Mouse (Mus musculus): Measurements from ENCODE around the gene B4galnt2. TPM values are rescaled to one million over a fixed set of nuclear protein-coding genes. Genes with fewer than 3 reads are reported as not detected.
A peak's percentile ranks its signal among the peaks of the same experiment; 100 is the strongest.
"Not testable (repeated sequence)": the region's sequence is repeated elsewhere in the genome, so short reads cannot be mapped to it uniquely, and the experiment has no call there.

The B4galnt2 gene
- total and polyA plus RNA-seq, 3 experiments = 0.15 to 4.5 TPM; not detected in 1

DNA sequence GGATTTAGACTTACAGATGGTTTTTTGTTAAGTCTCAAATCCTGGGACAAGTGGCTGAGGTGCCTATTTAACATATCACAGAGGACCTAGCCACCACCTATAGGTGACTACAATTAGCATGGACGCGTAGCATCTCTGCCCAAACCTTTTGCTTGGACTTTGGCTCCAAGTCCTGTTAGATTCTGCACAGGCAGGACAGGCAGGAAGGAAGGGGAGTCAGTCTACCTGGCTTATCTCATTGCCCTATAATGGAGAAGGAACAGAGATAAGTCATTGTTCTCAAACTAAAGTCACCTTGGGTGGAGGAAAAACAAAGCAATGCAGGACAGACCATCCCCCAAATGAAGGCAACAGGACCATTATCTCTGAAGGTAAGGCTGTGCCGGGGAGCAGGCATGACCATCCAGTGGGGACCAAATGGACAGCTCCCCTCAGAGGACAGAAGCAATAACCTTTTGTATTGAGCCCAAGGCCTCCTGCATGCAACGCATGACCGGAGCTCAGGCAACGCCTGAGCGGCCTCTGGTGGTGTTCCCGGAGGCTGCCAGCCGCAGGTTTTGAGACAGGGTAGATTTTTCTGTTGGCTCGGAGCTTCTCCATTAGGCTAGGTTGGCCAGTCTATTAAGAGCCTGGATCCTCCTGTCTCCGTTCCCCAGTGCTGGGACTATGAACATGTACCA, 25.3 kb upstream of the B4galnt2 start:
- no peak overlapping the region for H3K27ac ChIP-seq (ENCODE audit: control insufficient read depth, low read depth, low read length)
- H3K4me1 ChIP-seq (ENCODE audit: control insufficient read depth in 1 of 2, insufficient read depth in 2 of 2, low read length in 2 of 2) = no peaks in the 10 kb centered on the region
- no peak overlapping the region for H3K4me3 ChIP-seq (ENCODE audit: control insufficient read depth in 1 of 2, insufficient read depth in 1 of 2, low read depth in 2 of 2, low read length in 2 of 2)
- H3K27me3 ChIP-seq (ENCODE audit: control insufficient read depth in 1 of 2, insufficient read depth in 2 of 2, low read length in 2 of 2) = peaks cover 7 to 12% of the 10 kb centered on the region in 2 experiments
- no peaks in the 10 kb centered on the region for H3K9me3 ChIP-seq (replicated peaks; ENCODE audit: insufficient read depth, low read length)
- peak; percentile 21 for DNase-seq (ENCODE audit: low read depth, low spot score)
- H3K79me2 ChIP-seq (ENCODE audit: control insufficient read depth, insufficient read depth, low read length, poor library complexity) = no peaks in the 10 kb centered on the region
- TF ChIP-seq SMC3 (IDR thresholded peaks at IDR 0.05; ENCODE audit: low read depth, low read length) = peak; percentile 66
- TF ChIP-seq ZC3H11A (IDR thresholded peaks at IDR 0.05; ENCODE audit: low read depth, low read length) = peak; percentile 33; the same call in 1 of the 2 replicates
- TF ChIP-seq RAD21 (IDR thresholded peaks at IDR 0.05; ENCODE audit: low read depth, low read length) = peak; percentile 56
- TF ChIP-seq CHD2 (IDR thresholded peaks at IDR 0.05; ENCODE audit: low read length) = no peak
- peak; percentile 5 to 52 (median 40); a peak in 3 of 6 replicates for TF ChIP-seq CTCF (IDR thresholded peaks at IDR 0.05 in 2 of 3, conservative IDR thresholded peaks at IDR 0.05 in 1 of 3; ENCODE audit: control insufficient read depth in 1 of 3, insufficient read depth in 1 of 3, low read depth in 2 of 3, low read length in 3 of 3, poor library complexity in 1 of 3, severe bottlenecking in 1 of 3)
- H3K36me3 ChIP-seq (ENCODE audit: control insufficient read depth in 1 of 2, insufficient read depth in 2 of 2, low read length in 2 of 2) = no peaks in the 10 kb centered on the region
- no peak overlapping the region for H3K9ac ChIP-seq (ENCODE audit: control insufficient read depth, low read depth, low read length, poor library complexity, severe bottlenecking)

DNA sequence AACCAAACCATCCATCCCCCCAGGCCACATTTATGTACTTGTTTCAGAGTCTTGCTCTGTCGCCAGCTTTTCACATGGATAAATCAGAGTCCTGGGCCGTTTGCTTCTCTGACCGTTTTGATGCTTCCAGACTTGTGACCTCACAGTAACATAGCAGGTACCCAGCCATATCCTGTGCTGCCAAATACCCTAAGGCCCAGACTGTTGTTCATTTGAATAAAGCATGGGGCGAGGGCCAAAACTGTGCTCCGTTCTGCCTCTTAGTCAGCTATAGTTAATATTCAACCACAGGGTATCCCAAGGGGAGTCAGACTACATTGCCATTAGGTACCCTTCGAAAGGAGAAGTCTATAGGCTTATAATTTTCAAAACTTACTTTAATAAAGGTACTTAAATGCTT, 21.7 kb upstream of the B4galnt2 start:
- DNase-seq (ENCODE audit: low read depth, low spot score) = no peak
- Histone ChIP-seq H3K36me3 (ENCODE audit: control insufficient read depth in 1 of 2, insufficient read depth in 2 of 2, low read length in 2 of 2) (no peaks in the 10 kb centered on the region), H3K9ac (ENCODE audit: control insufficient read depth, low read depth, low read length, poor library complexity, severe bottlenecking) (no peak overlapping the region), H3K27me3 (ENCODE audit: control insufficient read depth in 1 of 2, insufficient read depth in 2 of 2, low read length in 2 of 2) (peaks cover 11 to 20% of the 10 kb centered on the region in 2 experiments), H3K79me2 (ENCODE audit: control insufficient read depth, insufficient read depth, low read length, poor library complexity) (no peaks in the 10 kb centered on the region), H3K4me3 (ENCODE audit: control insufficient read depth in 1 of 2, insufficient read depth in 1 of 2, low read depth in 2 of 2, low read length in 2 of 2) (no peak overlapping the region), H3K27ac (ENCODE audit: control insufficient read depth, low read depth, low read length) (no peak overlapping the region), H3K9me3 (replicated peaks; ENCODE audit: insufficient read depth, low read length) (no peaks in the 10 kb centered on the region), H3K4me1 (ENCODE audit: control insufficient read depth in 1 of 2, insufficient read depth in 2 of 2, low read length in 2 of 2) (no peaks in the 10 kb centered on the region)
- TF ChIP-seq BHLHE40 (IDR thresholded peaks at IDR 0.05; ENCODE audit: borderline replicate concordance, low read depth, low read length) = no peak
- no peak for TF ChIP-seq GABPA (IDR thresholded peaks at IDR 0.05; ENCODE audit: low read depth, low read length)
- no peak for TF ChIP-seq MAZ (IDR thresholded peaks at IDR 0.05; ENCODE audit: low read depth, low read length)

DNA sequence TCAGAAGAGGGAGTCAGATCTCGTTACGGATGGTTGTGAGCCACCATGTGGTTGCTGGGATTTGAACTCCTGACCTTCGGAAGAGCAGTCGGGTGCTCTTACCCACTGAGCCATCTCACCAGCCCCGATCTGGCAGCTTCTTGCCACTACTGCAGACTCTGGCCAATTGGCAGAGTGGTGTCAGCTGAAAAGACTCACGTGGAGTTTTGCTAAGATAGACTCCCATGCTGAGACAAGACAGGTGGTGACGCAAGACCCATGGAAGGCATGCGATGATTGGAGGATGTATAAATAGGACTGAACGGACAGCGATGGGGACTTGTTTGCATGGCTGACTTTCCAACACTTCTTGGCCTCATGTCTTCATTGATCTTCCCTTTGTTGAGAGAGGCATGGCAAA, 17.5 kb upstream of the B4galnt2 start:
- H3K36me3 ChIP-seq (ENCODE audit: control insufficient read depth in 1 of 2, insufficient read depth in 2 of 2, low read length in 2 of 2); H3K4me1 ChIP-seq (ENCODE audit: control insufficient read depth in 1 of 2, insufficient read depth in 2 of 2, low read length in 2 of 2); H3K9ac ChIP-seq (ENCODE audit: control insufficient read depth, low read depth, low read length, poor library complexity, severe bottlenecking); H3K4me3 ChIP-seq (ENCODE audit: control insufficient read depth in 1 of 2, insufficient read depth in 1 of 2, low read depth in 2 of 2, low read length in 2 of 2); H3K9me3 ChIP-seq (replicated peaks; ENCODE audit: insufficient read depth, low read length); H3K27ac ChIP-seq (ENCODE audit: control insufficient read depth, low read depth, low read length); H3K79me2 ChIP-seq (ENCODE audit: control insufficient read depth, insufficient read depth, low read length, poor library complexity); DNase-seq (ENCODE audit: low read depth, low spot score): not testable (repeated sequence)
- H3K27me3 ChIP-seq (ENCODE audit: control insufficient read depth in 1 of 2, insufficient read depth in 2 of 2, low read length in 2 of 2) = peaks cover 11 to 13% of the 10 kb centered on the region in 2 experiments

DNA sequence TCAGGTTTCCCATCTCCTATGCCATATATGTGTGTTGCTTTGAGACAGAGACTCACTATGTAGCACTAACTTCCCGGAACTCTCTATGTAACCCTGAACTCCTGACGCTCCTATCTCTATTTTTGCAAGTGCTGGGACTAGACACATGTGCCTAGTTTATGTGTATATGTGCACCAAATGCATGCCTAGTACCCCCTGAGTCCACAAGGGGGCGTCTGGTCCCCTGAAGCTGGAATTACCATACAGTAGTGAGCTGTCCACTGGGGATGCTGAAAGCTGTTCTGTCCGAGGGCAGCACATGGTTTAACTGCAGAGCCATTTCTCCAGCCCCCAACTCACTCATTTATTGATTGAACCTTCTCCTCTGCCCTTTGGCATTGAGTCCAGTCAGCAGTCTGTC, 11.7 kb upstream of the B4galnt2 start:
- TF ChIP-seq ELF1 (IDR thresholded peaks at IDR 0.05; ENCODE audit: low read depth, low read length) (no peak), UBTF (IDR thresholded peaks at IDR 0.05; ENCODE audit: borderline replicate concordance, insufficient read depth, low read depth, low read length) (no peak), CTCF (IDR thresholded peaks at IDR 0.05 in 2 of 3, conservative IDR thresholded peaks at IDR 0.05 in 1 of 3; ENCODE audit: control insufficient read depth in 1 of 3, insufficient read depth in 1 of 3, low read depth in 2 of 3, low read length in 3 of 3, poor library complexity in 1 of 3, severe bottlenecking in 1 of 3) (peak; percentile 55 to 68 (median 57)), ZKSCAN1 (IDR thresholded peaks at IDR 0.05; ENCODE audit: low read depth, low read length) (no peak), SMC3 (IDR thresholded peaks at IDR 0.05; ENCODE audit: low read depth, low read length) (peak; percentile 34; the same call in 1 of the 2 replicates), RAD21 (IDR thresholded peaks at IDR 0.05; ENCODE audit: low read depth, low read length) (peak; percentile 20), RCOR1 (IDR thresholded peaks at IDR 0.05; ENCODE audit: low read depth, low read length) (no peak), POLR2A (IDR thresholded peaks at IDR 0.05; ENCODE audit: control insufficient read depth in 1 of 2, insufficient read depth in 1 of 2, low read depth in 1 of 2, low read length in 2 of 2, poor library complexity in 1 of 2) (no peak), POLR2AphosphoS2 (IDR thresholded peaks at IDR 0.05; ENCODE audit: low read length) (no peak), MAZ (IDR thresholded peaks at IDR 0.05; ENCODE audit: low read depth, low read length) (no peak), E2F4 (IDR thresholded peaks at IDR 0.05; ENCODE audit: borderline replicate concordance, low read depth, low read length) (no peak), USF2 (IDR thresholded peaks at IDR 0.05; ENCODE audit: borderline replicate concordance in 1 of 2, insufficient read depth in 1 of 2, low read depth in 1 of 2, low read length in 2 of 2) (no peak), ETS1 (IDR thresholded peaks at IDR 0.05; ENCODE audit: low read depth, low read length) (no peak), HCFC1 (IDR thresholded peaks at IDR 0.05; ENCODE audit: low read depth, low read length) (no peak)
- H3K27me3 ChIP-seq (ENCODE audit: control insufficient read depth in 1 of 2, insufficient read depth in 2 of 2, low read length in 2 of 2) = no peaks in the 10 kb centered on the region; a peak in 3 of 4 replicates
- DNase-seq (ENCODE audit: low read depth, low spot score) = peak; percentile 53

More for the DNA sequence above, 11.7 kb upstream of the B4galnt2 start:
- Histone ChIP-seq H3K4me1 (ENCODE audit: control insufficient read depth in 1 of 2, insufficient read depth in 2 of 2, low read length in 2 of 2) (no peaks in the 10 kb centered on the region), H3K4me3 (ENCODE audit: control insufficient read depth in 1 of 2, insufficient read depth in 1 of 2, low read depth in 2 of 2, low read length in 2 of 2) (no peak overlapping the region), H3K9ac (ENCODE audit: control insufficient read depth, low read depth, low read length, poor library complexity, severe bottlenecking) (no peak overlapping the region), H3K9me3 (replicated peaks; ENCODE audit: insufficient read depth, low read length) (no peaks in the 10 kb centered on the region), H3K36me3 (ENCODE audit: control insufficient read depth in 1 of 2, insufficient read depth in 2 of 2, low read length in 2 of 2) (no peaks in the 10 kb centered on the region), H3K79me2 (ENCODE audit: control insufficient read depth, insufficient read depth, low read length, poor library complexity) (no peaks in the 10 kb centered on the region), H3K27ac (ENCODE audit: control insufficient read depth, low read depth, low read length) (no peak overlapping the region)

Measured in MEL (cell line).